Mouse (Mus musculus): ENCODE results near the gene Cpa1.

DNA sequence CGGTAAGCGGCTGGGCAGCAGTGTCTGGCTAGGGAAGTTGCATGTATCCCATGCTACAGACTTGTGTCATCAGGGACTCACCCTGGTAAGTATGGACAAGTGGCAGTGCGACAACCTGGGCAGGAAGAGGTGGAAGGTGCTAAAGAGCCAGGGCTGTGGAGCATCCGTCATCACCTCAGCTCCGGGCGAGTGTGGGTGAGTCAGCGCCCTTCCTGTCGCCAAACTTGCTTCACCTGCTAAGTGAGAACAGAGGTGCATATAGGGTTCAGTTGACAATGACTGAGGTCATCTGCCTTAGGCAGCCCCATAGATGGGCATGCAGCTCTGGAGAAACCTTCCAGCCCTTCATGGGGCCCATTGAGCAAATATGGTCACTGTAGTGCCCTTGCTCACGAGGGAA, 14.3 kb upstream of the Cpa1 start:
- TF ChIP-seq MAFK (IDR thresholded peaks at IDR 0.05; ENCODE audit: insufficient read depth, low read depth, low read length) (no peak), ZC3H11A (IDR thresholded peaks at IDR 0.05; ENCODE audit: borderline replicate concordance, low read depth, low read length) (no peak), ZNF384 (IDR thresholded peaks at IDR 0.05; ENCODE audit: low read depth, low read length) (no peak)

All from ES-E14 (cell line).